Mouse (Mus musculus): ENCODE measurements around the gene Cops2. TPM values are rescaled to one million over a fixed set of nuclear protein-coding genes. Genes with fewer than 3 reads are reported as not detected.

Cops2 gene
- polyA plus RNA-seq, 1 experiment from 2014 or later, result 79.7 TPM

Other genes starting within 250 kb of the Cops2 start
- 8.8 and 9.5 TPM in 2 replicates for gene Cep152, start 234.0 kb downstream of the Cops2 start, polyA plus RNA-seq (2016; fragmentation: Nextera tagmentation; extraction: Ambion mirVana)
- gene Eid1, start 186.0 kb downstream of the Cops2 start, polyA plus RNA-seq (2016; fragmentation: Nextera tagmentation; extraction: Ambion mirVana), result 298 and 327 TPM in 2 replicates
- gene Shc4, start 135.0 kb downstream of the Cops2 start, polyA plus RNA-seq (2016; fragmentation: Nextera tagmentation; extraction: Ambion mirVana), result 1.3 and 2.1 TPM in 2 replicates
- 28.1 and 30.5 TPM in 2 replicates for gene Secisbp2l, start 76.3 kb downstream of the Cops2 start, polyA plus RNA-seq (2016; fragmentation: Nextera tagmentation; extraction: Ambion mirVana)
- 29.6 and 30.5 TPM in 2 replicates for gene Galk2, start within 50 bp of the Cops2 start, polyA plus RNA-seq (2016; fragmentation: Nextera tagmentation; extraction: Ambion mirVana)
- gene Fgf7, start 175.5 kb upstream of the Cops2 start, polyA plus RNA-seq (2016; fragmentation: Nextera tagmentation; extraction: Ambion mirVana), result 0.34 and 0.84 TPM in 2 replicates